Mouse (Mus musculus): ENCODE results near the gene Rbm44. TPM values are rescaled to one million over a fixed set of nuclear protein-coding genes. Genes with fewer than 3 reads are reported as not detected.

Gene Rbm44
- 0.15 and 0.17 TPM in 2 replicates for polyA plus RNA-seq (2014; fragmentation: Nextera tagmentation; extraction: Ambion mirVana)

DNA sequence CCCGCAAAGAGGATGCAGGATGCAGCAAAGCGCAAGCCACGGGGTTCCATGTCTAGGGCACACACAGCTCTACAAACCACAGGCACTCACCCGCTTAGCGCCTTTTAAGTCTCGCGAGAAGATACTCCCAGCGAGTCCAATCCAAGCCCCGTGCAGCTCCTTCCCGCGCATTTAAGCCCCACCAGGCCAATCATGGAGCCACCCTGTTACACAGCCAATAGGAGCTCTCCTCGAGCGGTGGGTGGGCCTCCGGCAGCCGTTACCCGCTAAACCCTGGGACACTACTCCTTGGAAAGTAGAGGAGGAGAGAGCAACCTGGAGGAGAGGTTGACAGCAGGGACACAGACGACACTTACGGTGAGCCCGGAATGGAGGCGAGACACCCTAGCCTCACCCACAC lies at the start of gene Rbm44:
Gene Rbm44, plus strand, starts transcription at position 277 of the 400 bp plus-strand sequence.
- Histone ChIP-seq H3K4me1 (ENCODE audit: control insufficient read depth, insufficient read depth, low read length) (no peaks in the 10 kb centered on the region), H3K27ac (ENCODE audit: low read depth, low read length) (no peak within 1 kb of the TSS), H3K4me2 (ENCODE audit: low read length) (no peak within 1 kb of the TSS), H3K9ac (ENCODE audit: low read length) (no peak within 1 kb of the TSS), H3K9me3 (replicated peaks; ENCODE audit: control insufficient read depth, low read length) (no peaks in the 10 kb centered on the region), H3K36me3 (ENCODE audit: control insufficient read depth, insufficient read depth, low read length) (no peaks in the 10 kb centered on the region), H3K4me3 (ENCODE audit: low read depth, low read length) (no peak within 1 kb of the TSS), H3K27me3 (replicated peaks; ENCODE audit: control insufficient read depth, insufficient read depth, low read length) (no peaks in the 10 kb centered on the region)
- no peak for ATAC-seq
- DNase-seq (ENCODE audit: low spot score) = no peak
- 76% methylated on average over 20 of the region's 20 CpGs for WGBS

DNA sequence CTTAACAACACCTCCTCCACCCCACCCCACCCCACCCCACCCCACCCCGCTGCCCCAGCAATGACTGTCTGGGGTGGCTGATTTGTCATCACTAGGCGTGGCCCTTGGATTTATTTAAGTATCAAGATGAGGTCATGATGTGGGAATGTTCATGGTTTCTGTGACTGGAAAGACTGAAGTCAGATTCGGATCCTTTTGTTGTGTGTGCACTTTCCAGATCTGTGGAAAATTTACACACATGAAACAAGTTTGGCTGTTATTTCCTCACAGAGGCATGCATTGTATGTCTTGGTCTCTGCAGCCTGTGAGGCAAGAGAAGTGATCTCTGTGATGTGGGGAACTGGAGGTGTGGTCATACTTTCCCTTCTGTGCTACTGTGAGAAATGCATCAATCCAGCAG lies 49.6 kb upstream of the Rbm44 start:
- Histone ChIP-seq H3K4me2 (ENCODE audit: low read length) (no peak overlapping the region), H3K36me3 (ENCODE audit: control insufficient read depth, insufficient read depth, low read length) (no peaks in the 10 kb centered on the region), H3K4me1 (ENCODE audit: control insufficient read depth, insufficient read depth, low read length) (no peaks in the 10 kb centered on the region), H3K9ac (ENCODE audit: low read length) (no peak overlapping the region), H3K27me3 (replicated peaks; ENCODE audit: control insufficient read depth, insufficient read depth, low read length) (no peaks in the 10 kb centered on the region), H3K4me3 (ENCODE audit: low read depth, low read length) (no peak overlapping the region), H3K9me3 (replicated peaks; ENCODE audit: control insufficient read depth, low read length) (no peaks in the 10 kb centered on the region), H3K27ac (ENCODE audit: low read depth, low read length) (no peak overlapping the region)
- DNase-seq (ENCODE audit: low spot score) = no peak
- ATAC-seq = no peak
- WGBS = 75% methylated on average over 3 of the region's 3 CpGs

DNA sequence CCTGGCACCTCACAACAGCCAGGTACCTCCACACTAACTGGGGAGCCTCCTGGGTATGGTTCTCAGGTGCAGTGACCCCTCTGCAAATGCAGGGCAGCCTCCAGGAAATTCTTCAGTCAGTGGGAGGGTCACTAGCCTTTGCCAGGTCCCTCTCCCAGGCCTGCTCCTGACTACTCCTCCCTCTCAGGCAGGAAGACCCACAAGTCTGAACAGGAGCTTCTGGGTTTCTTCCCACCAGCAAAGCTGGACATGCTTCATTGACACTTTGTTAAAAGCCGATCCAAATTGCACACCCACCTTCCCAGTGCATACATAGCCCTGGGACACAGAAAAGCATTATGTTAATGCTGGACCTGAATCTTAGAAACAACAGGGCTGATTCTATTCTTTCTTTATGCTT lies 49.0 kb upstream of the Rbm44 start:
- Histone ChIP-seq H3K27me3 (replicated peaks; ENCODE audit: control insufficient read depth, insufficient read depth, low read length) (no peaks in the 10 kb centered on the region), H3K4me2 (ENCODE audit: low read length) (no peak overlapping the region), H3K27ac (ENCODE audit: low read depth, low read length) (no peak overlapping the region), H3K9me3 (replicated peaks; ENCODE audit: control insufficient read depth, low read length) (no peaks in the 10 kb centered on the region), H3K9ac (ENCODE audit: low read length) (no peak overlapping the region), H3K4me3 (ENCODE audit: low read depth, low read length) (no peak overlapping the region), H3K4me1 (ENCODE audit: control insufficient read depth, insufficient read depth, low read length) (no peaks in the 10 kb centered on the region), H3K36me3 (ENCODE audit: control insufficient read depth, insufficient read depth, low read length) (no peaks in the 10 kb centered on the region)
- no peak for ATAC-seq
- no peak for DNase-seq (ENCODE audit: low spot score)
- WGBS = 50% methylated on average over 1 of the region's 1 CpGs

DNA sequence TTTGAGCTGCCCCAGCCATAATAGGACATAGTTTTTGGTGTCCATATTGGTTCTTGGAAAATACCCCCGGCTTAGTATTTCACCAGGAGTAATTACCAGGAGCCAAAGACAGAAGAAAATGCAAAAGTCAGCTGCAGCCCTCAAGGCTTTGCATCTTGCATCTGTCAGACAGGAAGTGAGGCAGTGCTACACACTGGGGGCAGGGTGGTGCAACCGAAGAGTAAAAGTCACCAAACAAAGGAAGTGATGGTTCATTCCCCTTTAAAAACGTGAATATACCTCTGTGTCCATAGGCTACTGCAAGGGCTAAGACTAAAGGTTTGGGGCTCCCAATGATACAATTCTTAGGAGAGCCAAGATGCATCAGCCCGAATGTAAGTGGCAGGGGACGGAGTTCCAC lies 48.4 kb upstream of the Rbm44 start:
- no peaks in the 10 kb centered on the region for H3K36me3 ChIP-seq (ENCODE audit: control insufficient read depth, insufficient read depth, low read length)
- WGBS = 77% methylated on average over 5 of the region's 5 CpGs
- H3K9me3 ChIP-seq (replicated peaks; ENCODE audit: control insufficient read depth, low read length) = no peaks in the 10 kb centered on the region
- H3K4me2 ChIP-seq (ENCODE audit: low read length) = no peak overlapping the region
- no peaks in the 10 kb centered on the region for H3K27me3 ChIP-seq (replicated peaks; ENCODE audit: control insufficient read depth, insufficient read depth, low read length)
- H3K9ac ChIP-seq (ENCODE audit: low read length) = no peak overlapping the region
- no peak overlapping the region for H3K4me3 ChIP-seq (ENCODE audit: low read depth, low read length)
- no peaks in the 10 kb centered on the region for H3K4me1 ChIP-seq (ENCODE audit: control insufficient read depth, insufficient read depth, low read length)
- no peak overlapping the region for H3K27ac ChIP-seq (ENCODE audit: low read depth, low read length)
- DNase-seq (ENCODE audit: low spot score) = no peak
- no peak for ATAC-seq

DNA sequence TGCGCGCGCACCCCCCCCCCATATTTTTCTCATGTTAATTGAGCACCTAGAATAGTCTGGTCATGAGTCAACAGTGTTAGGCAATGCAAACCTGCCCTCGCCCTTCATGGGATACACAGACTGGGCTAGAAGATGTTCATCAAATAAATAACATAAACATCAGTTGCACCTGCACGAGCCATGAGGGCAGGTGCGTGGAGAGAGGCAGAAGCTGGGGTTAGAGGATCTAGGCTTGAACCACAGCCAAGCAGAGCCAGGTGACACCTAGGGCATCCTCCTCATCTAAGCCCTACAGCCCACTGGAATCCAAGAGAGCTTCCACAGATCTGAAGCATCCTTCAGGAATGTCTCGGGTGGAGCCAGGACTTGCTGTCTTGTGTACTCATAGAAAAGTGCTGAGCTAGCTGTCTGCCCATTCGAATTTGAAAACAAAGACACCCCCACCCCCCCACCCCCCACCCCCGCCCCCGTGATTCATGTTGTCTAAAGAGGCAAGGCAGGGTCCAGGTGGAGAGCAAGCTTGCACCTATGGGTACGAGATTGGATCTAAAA lies 47.5 kb upstream of the Rbm44 start:
- Histone ChIP-seq H3K9me3 (replicated peaks; ENCODE audit: control insufficient read depth, low read length) (no peaks in the 10 kb centered on the region), H3K4me3 (ENCODE audit: low read depth, low read length) (no peak overlapping the region), H3K27ac (ENCODE audit: low read depth, low read length) (no peak overlapping the region), H3K4me1 (ENCODE audit: control insufficient read depth, insufficient read depth, low read length) (no peaks in the 10 kb centered on the region), H3K4me2 (ENCODE audit: low read length) (no peak overlapping the region), H3K9ac (ENCODE audit: low read length) (no peak overlapping the region), H3K36me3 (ENCODE audit: control insufficient read depth, insufficient read depth, low read length) (no peaks in the 10 kb centered on the region), H3K27me3 (replicated peaks; ENCODE audit: control insufficient read depth, insufficient read depth, low read length) (no peaks in the 10 kb centered on the region)
- 92% methylated on average over 11 of the region's 11 CpGs for WGBS
- DNase-seq (ENCODE audit: low spot score) (no peak), ATAC-seq (no peak)

DNA sequence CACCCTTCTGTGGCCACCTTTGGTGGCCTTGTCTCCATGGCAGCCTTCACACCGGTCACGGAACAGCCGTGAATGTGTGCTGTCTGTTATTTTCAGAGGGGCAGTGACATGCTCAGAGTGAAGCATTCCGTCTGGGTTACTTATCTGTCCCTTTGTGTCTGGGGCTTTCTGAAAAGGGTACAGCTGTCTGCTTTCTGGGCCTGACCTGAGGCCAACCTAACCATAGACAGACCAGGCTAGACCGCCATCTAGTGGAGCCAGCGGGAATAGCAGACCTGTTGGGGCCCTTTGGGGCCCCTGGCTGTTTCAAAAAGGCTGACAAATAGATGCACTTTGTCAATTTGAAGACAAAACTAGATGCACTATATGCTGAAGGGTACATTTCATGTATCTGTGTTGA lies 46.0 kb upstream of the Rbm44 start:
- no peak overlapping the region for H3K4me2 ChIP-seq (ENCODE audit: low read length)

DNA sequence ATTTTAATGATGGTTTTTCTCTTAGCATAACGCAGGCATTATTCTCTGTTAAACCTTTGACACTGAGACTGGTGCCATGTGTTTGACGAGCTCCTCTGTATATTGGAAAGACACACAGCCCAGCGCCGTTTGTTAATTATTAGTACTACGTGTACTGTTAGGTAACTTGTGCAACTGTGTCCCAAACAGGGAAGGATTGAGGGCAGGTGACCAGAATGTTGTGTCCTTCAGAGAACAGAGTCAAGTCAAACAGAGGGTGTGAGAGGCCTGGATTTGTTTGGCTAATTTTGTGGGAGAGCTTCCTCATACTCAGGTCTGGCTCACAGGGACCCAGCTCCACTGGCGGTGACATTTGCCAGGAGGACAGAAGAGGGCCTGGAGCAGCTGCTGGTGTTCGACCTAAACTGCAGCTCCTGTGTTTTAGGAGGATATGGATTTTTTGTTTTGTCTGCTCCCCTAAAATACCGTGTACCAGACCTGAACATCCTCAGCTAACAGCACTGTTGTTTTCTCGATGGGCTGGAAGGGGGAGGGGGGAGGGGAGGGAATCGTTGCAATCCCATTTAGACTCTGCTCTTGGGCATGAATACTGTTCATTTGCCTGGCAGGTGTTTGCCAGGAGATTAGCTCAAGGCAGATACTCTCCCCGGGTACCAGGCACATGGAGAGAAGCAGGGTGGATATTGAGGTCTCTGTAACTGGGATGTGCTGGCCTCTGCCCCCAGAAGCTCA lies 43.0 kb upstream of the Rbm44 start:
- Histone ChIP-seq H3K36me3 (ENCODE audit: control insufficient read depth, insufficient read depth, low read length) (no peaks in the 10 kb centered on the region), H3K27ac (ENCODE audit: low read depth, low read length) (no peak overlapping the region), H3K4me3 (ENCODE audit: low read depth, low read length) (no peak overlapping the region), H3K9ac (ENCODE audit: low read length) (no peak overlapping the region), H3K27me3 (replicated peaks; ENCODE audit: control insufficient read depth, insufficient read depth, low read length) (no peaks in the 10 kb centered on the region), H3K9me3 (replicated peaks; ENCODE audit: control insufficient read depth, low read length) (no peaks in the 10 kb centered on the region), H3K4me1 (ENCODE audit: control insufficient read depth, insufficient read depth, low read length) (no peaks in the 10 kb centered on the region), H3K4me2 (ENCODE audit: low read length) (no peak overlapping the region)
- 67% methylated on average over 11 of the region's 11 CpGs for WGBS
- ATAC-seq = no peak
- DNase-seq (ENCODE audit: low spot score) = no peak

More for the DNA sequence above, 46.0 kb upstream of the Rbm44 start:
- ATAC-seq (peak; percentile 42; the same call in 1 of the 2 replicates), DNase-seq (ENCODE audit: low spot score) (peak; percentile 61)
- Histone ChIP-seq H3K4me1 (ENCODE audit: control insufficient read depth, insufficient read depth, low read length) (no peaks in the 10 kb centered on the region), H3K27ac (ENCODE audit: low read depth, low read length) (no peak overlapping the region), H3K36me3 (ENCODE audit: control insufficient read depth, insufficient read depth, low read length) (no peaks in the 10 kb centered on the region), H3K27me3 (replicated peaks; ENCODE audit: control insufficient read depth, insufficient read depth, low read length) (no peaks in the 10 kb centered on the region), H3K9me3 (replicated peaks; ENCODE audit: control insufficient read depth, low read length) (no peaks in the 10 kb centered on the region), H3K9ac (ENCODE audit: low read length) (no peak overlapping the region), H3K4me3 (ENCODE audit: low read depth, low read length) (no peak overlapping the region)
- 26% methylated on average over 6 of the region's 6 CpGs for WGBS

DNA sequence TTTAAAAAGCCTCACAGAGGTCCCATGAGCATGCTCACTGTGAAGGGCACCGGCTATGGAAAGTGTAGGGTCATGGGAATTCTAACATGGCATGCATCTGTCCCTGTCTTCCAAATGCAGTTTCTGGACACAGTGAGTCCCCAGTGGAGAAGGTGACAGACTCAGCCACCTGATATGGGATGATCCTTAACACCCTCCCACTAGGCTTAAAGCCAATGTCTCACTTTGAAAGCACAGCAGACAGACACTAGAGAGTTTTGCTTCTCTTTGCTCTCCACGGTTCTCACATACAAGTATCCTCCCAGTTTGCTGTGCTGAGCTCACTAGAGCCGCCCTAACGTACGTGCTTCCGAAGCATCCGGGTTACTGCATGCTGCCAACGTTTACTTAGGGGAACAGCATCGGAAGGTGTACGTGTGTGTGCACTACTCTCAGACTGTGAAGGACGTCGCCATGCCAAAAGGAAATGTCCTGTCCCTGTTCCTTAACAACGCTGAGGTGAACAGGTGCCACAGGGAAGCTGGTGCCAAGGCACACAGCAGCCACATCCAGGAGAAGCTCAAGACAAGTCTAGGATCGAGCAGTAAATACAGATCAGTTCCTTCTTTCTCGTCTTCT lies 41.4 kb upstream of the Rbm44 start:
- DNase-seq (ENCODE audit: low spot score) = no peak
- ATAC-seq = no peak
- Histone ChIP-seq H3K27me3 (replicated peaks; ENCODE audit: control insufficient read depth, insufficient read depth, low read length) (no peaks in the 10 kb centered on the region), H3K9ac (ENCODE audit: low read length) (no peak overlapping the region), H3K4me3 (ENCODE audit: low read depth, low read length) (no peak overlapping the region), H3K4me1 (ENCODE audit: control insufficient read depth, insufficient read depth, low read length) (no peaks in the 10 kb centered on the region), H3K9me3 (replicated peaks; ENCODE audit: control insufficient read depth, low read length) (no peaks in the 10 kb centered on the region), H3K36me3 (ENCODE audit: control insufficient read depth, insufficient read depth, low read length) (no peaks in the 10 kb centered on the region), H3K4me2 (ENCODE audit: low read length) (no peak overlapping the region), H3K27ac (ENCODE audit: low read depth, low read length) (no peak overlapping the region)
- WGBS = 93% methylated on average over 15 of the region's 15 CpGs

DNA sequence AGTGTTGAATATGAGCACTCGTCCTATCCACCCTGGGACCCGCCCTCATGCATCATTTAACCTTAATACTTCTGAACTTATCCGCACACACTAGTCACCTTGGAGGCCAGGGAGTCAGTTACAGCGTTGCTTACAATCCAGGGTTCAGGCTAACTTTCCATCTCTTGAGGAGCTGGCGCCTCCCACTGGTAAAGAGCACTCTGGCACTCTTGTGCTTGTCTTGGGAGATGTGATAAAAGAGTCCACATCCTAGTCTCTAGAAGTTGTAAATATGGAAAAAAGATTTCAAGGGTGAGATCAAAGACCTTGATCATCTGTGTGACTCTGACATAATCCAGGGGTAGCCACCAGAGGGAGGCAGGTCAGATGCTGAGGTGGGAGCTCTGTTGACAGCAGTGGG lies 37.3 kb upstream of the Rbm44 start:
- DNase-seq (ENCODE audit: low spot score) = no peak

More for the DNA sequence above, 37.3 kb upstream of the Rbm44 start:
- WGBS = 66% methylated on average over 5 of the region's 5 CpGs
- no peaks in the 10 kb centered on the region for H3K27me3 ChIP-seq (replicated peaks; ENCODE audit: control insufficient read depth, insufficient read depth, low read length)
- no peaks in the 10 kb centered on the region for H3K36me3 ChIP-seq (ENCODE audit: control insufficient read depth, insufficient read depth, low read length)
- ATAC-seq = no peak
- H3K9ac ChIP-seq (ENCODE audit: low read length) = no peak overlapping the region
- no peak overlapping the region for H3K4me2 ChIP-seq (ENCODE audit: low read length)
- H3K9me3 ChIP-seq (replicated peaks; ENCODE audit: control insufficient read depth, low read length) = no peaks in the 10 kb centered on the region
- H3K27ac ChIP-seq (ENCODE audit: low read depth, low read length) = no peak overlapping the region
- no peak overlapping the region for H3K4me3 ChIP-seq (ENCODE audit: low read depth, low read length)
- H3K4me1 ChIP-seq (ENCODE audit: control insufficient read depth, insufficient read depth, low read length) = no peaks in the 10 kb centered on the region

All from forebrain, embryonic 14.5 days (tissue).